Mouse (Mus musculus): ENCODE data around the gene Cnpy2. TPM values are rescaled to one million over a fixed set of nuclear protein-coding genes. Genes with fewer than 3 reads are reported as not detected.
A peak's percentile ranks its signal among the peaks of the same experiment; 100 is the strongest.
"Not testable (repeated sequence)": the region's sequence is repeated elsewhere in the genome, so short reads cannot be mapped to it uniquely, and the experiment has no call there.

Cnpy2 gene
- polyA plus RNA-seq, 1 experiment from 2014 or later = 347 TPM

GRCm38 (mm10) chr10:128326825-128327224 is 4.6 kb downstream of the Cnpy2 start:
- H3K36me3 ChIP-seq = peaks cover 33% of the 10 kb centered on the region
- no peak overlapping the region for H3K9ac ChIP-seq
- 94% methylated on average over 8 of the region's 8 CpGs for WGBS
- H3K4me2 ChIP-seq = no peak overlapping the region
- no peak for ATAC-seq (ENCODE audit: insufficient number of reproducible peaks, low FRiP score, low TSS enrichment, low read depth)
- H3K4me1 ChIP-seq = peaks cover 9% of the 10 kb centered on the region
- no peaks in the 10 kb centered on the region for H3K9me3 ChIP-seq
- H3K27ac ChIP-seq = no peak overlapping the region
- H3K4me3 ChIP-seq = no peak overlapping the region
- no peaks in the 10 kb centered on the region for H3K27me3 ChIP-seq

DNA sequence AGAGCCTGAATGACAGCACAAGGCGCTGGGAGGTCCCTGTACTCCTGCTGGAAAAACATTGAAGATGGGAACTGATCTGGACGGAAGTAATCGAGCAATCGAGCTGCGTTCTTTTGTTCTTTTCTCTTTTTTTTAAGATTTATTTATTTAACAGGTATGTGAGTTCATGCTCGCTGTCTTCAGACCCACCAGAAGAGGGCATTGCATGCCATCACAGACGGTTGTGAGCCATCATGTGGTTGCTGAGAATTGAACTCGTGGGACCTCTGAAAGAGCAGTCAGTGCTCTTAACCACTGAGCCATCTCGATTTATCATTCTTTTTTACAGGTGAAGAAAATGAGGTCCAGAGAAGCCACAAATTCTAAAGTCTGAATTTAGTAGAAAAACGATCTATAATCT is 5.4 kb downstream of the Cnpy2 start:
- Histone ChIP-seq H3K9me3 (no peaks in the 10 kb centered on the region), H3K4me1 (peaks cover 9% of the 10 kb centered on the region), H3K4me2 (no peak overlapping the region), H3K27me3 (no peaks in the 10 kb centered on the region), H3K4me3 (no peak overlapping the region), H3K9ac (no peak overlapping the region), H3K27ac (no peak overlapping the region), H3K36me3 (peaks cover 33% of the 10 kb centered on the region)
- ATAC-seq (ENCODE audit: insufficient number of reproducible peaks, low FRiP score, low TSS enrichment, low read depth) = no peak
- 85% methylated on average over 10 of the region's 10 CpGs for WGBS

DNA sequence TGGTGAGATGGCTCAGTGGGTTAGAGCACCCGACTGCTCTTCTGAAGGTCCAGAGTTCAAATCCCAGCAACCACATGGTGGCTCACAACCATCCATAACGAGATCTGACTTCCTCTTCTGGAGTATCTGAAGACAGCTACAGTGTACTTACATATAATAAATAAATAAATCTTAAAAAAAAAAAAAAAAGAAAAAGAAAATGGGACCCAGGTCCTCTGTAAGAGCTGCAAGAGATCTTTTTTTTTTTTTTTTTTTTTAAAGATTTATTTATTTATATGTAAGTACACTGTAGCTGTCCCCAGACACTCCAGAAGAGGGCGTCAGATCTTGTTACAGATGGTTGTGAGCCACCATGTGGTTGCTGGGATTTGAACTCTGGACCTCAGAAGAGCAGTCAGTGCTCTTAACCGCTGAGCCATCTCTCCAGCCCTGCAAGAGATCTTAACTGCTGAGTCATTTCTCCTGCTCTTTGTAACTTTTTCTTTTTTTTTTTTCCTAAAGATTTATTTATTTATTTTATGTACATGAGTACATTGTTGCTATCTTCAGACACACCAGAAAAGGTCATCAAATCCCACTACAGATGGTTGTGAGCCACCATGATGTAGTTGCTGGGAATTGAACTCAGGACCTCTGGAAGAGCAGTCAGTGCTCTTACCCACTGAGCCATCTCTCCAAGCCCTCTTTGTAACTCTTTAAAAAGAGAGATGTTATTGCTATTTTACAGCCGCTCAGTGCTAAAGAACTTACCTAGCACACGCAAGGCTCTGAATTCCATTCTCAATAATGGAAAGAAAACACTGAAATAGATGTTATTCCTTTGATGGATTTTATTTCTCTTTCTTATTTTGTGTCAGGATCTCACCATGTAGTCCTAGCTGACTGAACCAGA is 10.3 kb downstream of the Cnpy2 start:
- not testable (repeated sequence) for H3K9ac ChIP-seq; H3K9me3 ChIP-seq; H3K4me2 ChIP-seq; H3K27me3 ChIP-seq; H3K27ac ChIP-seq; H3K4me1 ChIP-seq; ATAC-seq (ENCODE audit: insufficient number of reproducible peaks, low FRiP score, low TSS enrichment, low read depth); H3K4me3 ChIP-seq
- H3K36me3 ChIP-seq = peaks cover 13% of the 10 kb centered on the region
- WGBS = 77% methylated on average over 6 of the region's 6 CpGs

DNA sequence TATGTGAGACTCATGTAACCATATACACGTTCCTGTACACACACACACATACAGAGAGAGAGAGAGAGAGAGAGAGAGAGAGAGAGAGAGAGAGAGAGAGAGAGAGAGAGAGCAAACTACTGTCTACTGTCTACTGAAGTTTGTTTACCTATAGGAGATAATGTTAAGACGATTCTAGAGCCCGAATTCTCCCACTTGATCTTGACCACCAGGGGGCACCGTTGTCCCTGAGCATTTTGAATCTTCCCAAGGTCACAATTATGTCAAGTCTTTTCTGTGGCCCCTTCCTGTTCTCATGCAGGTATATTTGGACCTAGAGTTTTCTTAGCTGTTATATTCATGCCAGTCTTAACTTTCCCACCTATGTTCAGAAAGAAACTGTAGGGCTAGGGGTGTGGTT is 13.3 kb downstream of the Cnpy2 start:
- Histone ChIP-seq H3K9me3 (no peaks in the 10 kb centered on the region), H3K4me3 (no peak overlapping the region), H3K36me3 (no peaks in the 10 kb centered on the region), H3K27me3 (no peaks in the 10 kb centered on the region), H3K4me1 (peaks cover 19% of the 10 kb centered on the region), H3K27ac (no peak overlapping the region), H3K4me2 (no peak overlapping the region), H3K9ac (no peak overlapping the region)
- 3% methylated on average over 4 of the region's 4 CpGs for WGBS
- ATAC-seq (ENCODE audit: insufficient number of reproducible peaks, low FRiP score, low TSS enrichment, low read depth) = no peak

DNA sequence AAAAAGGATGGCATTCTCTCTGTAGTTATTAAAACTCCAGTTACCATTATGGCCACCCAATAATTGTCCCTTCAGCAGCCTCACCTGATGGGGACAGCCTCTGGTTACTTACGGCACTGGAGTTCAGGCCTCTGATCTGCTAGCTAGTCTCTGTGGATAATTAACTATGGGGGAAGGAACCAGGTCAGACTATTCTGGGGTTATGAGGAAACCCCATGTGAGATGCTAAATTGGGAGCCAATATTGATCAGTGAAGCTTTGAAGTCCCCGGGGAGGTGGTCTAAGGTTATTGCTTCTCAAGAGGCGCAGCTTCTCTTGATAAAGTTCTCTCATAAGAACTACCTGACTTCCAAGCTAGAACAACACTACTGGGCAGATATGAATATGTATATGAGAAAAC is 13.9 kb downstream of the Cnpy2 start:
- no peaks in the 10 kb centered on the region for H3K36me3 ChIP-seq
- no peak overlapping the region for H3K4me2 ChIP-seq
- ATAC-seq (ENCODE audit: insufficient number of reproducible peaks, low FRiP score, low TSS enrichment, low read depth) = no peak
- H3K27me3 ChIP-seq = no peaks in the 10 kb centered on the region
- no peak overlapping the region for H3K4me3 ChIP-seq
- H3K9ac ChIP-seq = no peak overlapping the region
- peaks cover 19% of the 10 kb centered on the region for H3K4me1 ChIP-seq
- 93% methylated on average over 3 of the region's 3 CpGs for WGBS
- H3K9me3 ChIP-seq = no peaks in the 10 kb centered on the region
- no peak overlapping the region for H3K27ac ChIP-seq

DNA sequence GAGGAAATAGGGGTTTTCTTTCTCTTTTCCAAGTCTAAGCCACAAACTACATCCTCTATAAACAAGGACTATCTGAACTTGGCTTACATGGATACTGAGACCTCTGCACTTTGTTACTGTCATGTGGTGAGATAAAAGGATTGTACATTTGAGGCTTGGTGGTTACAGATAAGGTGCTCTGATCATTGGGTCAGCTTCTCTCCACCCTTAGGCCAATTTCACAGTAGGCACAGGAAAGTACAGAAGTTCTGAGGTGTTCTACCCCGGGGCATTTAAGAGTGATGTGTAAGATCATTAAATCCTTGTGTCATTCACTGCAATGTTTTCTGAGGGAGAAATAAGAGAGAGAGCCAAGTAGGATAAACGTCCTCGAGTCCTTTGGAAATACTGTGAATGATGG is 14.3 kb downstream of the Cnpy2 start:
- Histone ChIP-seq H3K9me3 (no peaks in the 10 kb centered on the region), H3K27me3 (no peaks in the 10 kb centered on the region), H3K4me3 (peak overlapping the region; percentile 94; the same call in 1 of the 2 replicates), H3K27ac (peak overlapping the region; percentile 93; the same call in 1 of the 2 replicates), H3K4me2 (peak overlapping the region; percentile 73), H3K4me1 (peaks cover 19% of the 10 kb centered on the region), H3K9ac (0 out of 2 replicates have a peak overlapping the region, but pooled peaks have one; percentile 35), H3K36me3 (no peaks in the 10 kb centered on the region)
- ATAC-seq (ENCODE audit: insufficient number of reproducible peaks, low FRiP score, low TSS enrichment, low read depth) = no peak
- 72% methylated on average over 3 of the region's 3 CpGs for WGBS

GRCm38 (mm10) chr10:128337306-128338181 is 15.3 kb downstream of the Cnpy2 start, which contains the start of gene Cs:
Gene Cs, plus strand, starts transcription at chr10:128337734.
- ATAC-seq (ENCODE audit: insufficient number of reproducible peaks, low FRiP score, low TSS enrichment, low read depth) = peak; percentile 99
- 1% methylated on average over 61 of the region's 61 CpGs for WGBS
- no peaks in the 10 kb centered on the region for H3K9me3 ChIP-seq
- peak within 1 kb of the TSS; percentile 73 for H3K4me2 ChIP-seq
- no peaks in the 10 kb centered on the region for H3K27me3 ChIP-seq
- peaks cover 19% of the 10 kb centered on the region for H3K4me1 ChIP-seq
- peak within 1 kb of the TSS; percentile 93 for H3K27ac ChIP-seq
- H3K9ac ChIP-seq = peak within 1 kb of the TSS; percentile 85
- H3K36me3 ChIP-seq = no peaks in the 10 kb centered on the region
- H3K4me3 ChIP-seq = peak within 1 kb of the TSS; percentile 94

- H3K4me1 ChIP-seq = peaks cover 19% of the 10 kb centered on the region
- 12% methylated on average over 5 of the region's 5 CpGs for WGBS
- peak overlapping the region; percentile 94 for H3K4me3 ChIP-seq
- H3K27ac ChIP-seq = peak overlapping the region; percentile 93
- H3K36me3 ChIP-seq = no peaks in the 10 kb centered on the region
- H3K4me2 ChIP-seq = peak overlapping the region; percentile 73
- H3K27me3 ChIP-seq = no peaks in the 10 kb centered on the region
- peak overlapping the region; percentile 85 for H3K9ac ChIP-seq
- ATAC-seq (ENCODE audit: insufficient number of reproducible peaks, low FRiP score, low TSS enrichment, low read depth) = no peak
- no peaks in the 10 kb centered on the region for H3K9me3 ChIP-seq
Measured at GRCm38 (mm10) chr10:128338415-128338814, 16.2 kb downstream of the Cnpy2 start.

- no peak for ATAC-seq (ENCODE audit: insufficient number of reproducible peaks, low FRiP score, low TSS enrichment, low read depth)
- 56% methylated on average over 2 of the region's 2 CpGs for WGBS
- Histone ChIP-seq H3K9ac (peak overlapping the region; percentile 85; the same call in 1 of the 2 replicates), H3K4me2 (peak overlapping the region; percentile 73), H3K27ac (peak overlapping the region; percentile 17; the same call in 1 of the 2 replicates), H3K9me3 (no peaks in the 10 kb centered on the region), H3K4me3 (peak overlapping the region; percentile 94), H3K36me3 (no peaks in the 10 kb centered on the region), H3K27me3 (no peaks in the 10 kb centered on the region), H3K4me1 (peaks cover 19% of the 10 kb centered on the region)
Measured at GRCm38 (mm10) chr10:128338948-128339347, 16.7 kb downstream of the Cnpy2 start.

- no peak overlapping the region for H3K27ac ChIP-seq
- H3K9me3 ChIP-seq = no peaks in the 10 kb centered on the region
- H3K4me1 ChIP-seq = peaks cover 27% of the 10 kb centered on the region
- 75% methylated on average over 2 of the region's 2 CpGs for WGBS
- H3K27me3 ChIP-seq = no peaks in the 10 kb centered on the region
- no peak overlapping the region for H3K9ac ChIP-seq
- no peak overlapping the region for H3K4me3 ChIP-seq
- H3K4me2 ChIP-seq = no peak overlapping the region
- no peaks in the 10 kb centered on the region for H3K36me3 ChIP-seq
- no peak for ATAC-seq (ENCODE audit: insufficient number of reproducible peaks, low FRiP score, low TSS enrichment, low read depth)
Measured at GRCm38 (mm10) chr10:128340257-128340656, 18.0 kb downstream of the Cnpy2 start.

DNA sequence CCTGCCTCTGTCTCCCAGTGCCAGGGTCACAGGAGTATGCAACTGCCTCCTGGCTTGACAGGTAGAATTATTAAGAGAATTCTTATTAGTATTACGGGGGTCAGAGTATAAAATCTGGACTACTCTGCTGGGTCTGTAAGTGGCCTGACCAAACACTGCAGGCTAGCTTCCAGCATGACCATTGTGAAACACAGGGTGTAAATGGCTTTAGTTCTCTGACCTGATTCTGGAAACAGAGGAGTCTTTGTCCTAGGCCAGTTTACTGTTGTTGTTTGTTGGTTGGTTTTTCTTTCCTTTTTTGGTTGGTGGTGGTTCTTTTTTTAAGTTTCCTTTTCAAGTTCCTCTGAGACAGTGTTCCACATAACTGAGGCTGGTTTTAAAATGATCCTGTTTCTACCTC is 21.2 kb downstream of the Cnpy2 start:
- Histone ChIP-seq H3K4me2 (no peak overlapping the region), H3K27me3 (no peaks in the 10 kb centered on the region), H3K9ac (no peak overlapping the region), H3K4me3 (no peak overlapping the region), H3K27ac (no peak overlapping the region), H3K4me1 (peaks cover 20% of the 10 kb centered on the region), H3K36me3 (0 out of 2 replicates have a peak, but pooled peaks cover 3% of the 10 kb centered on the region), H3K9me3 (no peaks in the 10 kb centered on the region)
- 85% methylated on average over 1 of the region's 1 CpGs for WGBS
- ATAC-seq (ENCODE audit: insufficient number of reproducible peaks, low FRiP score, low TSS enrichment, low read depth) = no peak
